Mouse (Mus musculus) spleen, adult 12 weeks (tissue): ENCODE results near the gene Slc17a8.
"Not testable (repeated sequence)": the region's sequence is repeated elsewhere in the genome, so short reads cannot be mapped to it uniquely, and the experiment has no call there.

Experiments
- DNase-seq: peaks from one replicate; pipeline ENCODE4 v3.0.0; 2022; ENCODE audit warnings: low spot score

The Slc17a8 gene

GRCm38 (mm10) chr10:89589877-89590276 lies 31.2 kb downstream of the Slc17a8 start:
- no peak for DNase-seq

- DNase-seq, result no peak
Measured at GRCm38 (mm10) chr10:89588708-89589107, 32.3 kb downstream of the Slc17a8 start.

- no peak for DNase-seq
Measured at GRCm38 (mm10) chr10:89584709-89585108, 36.3 kb downstream of the Slc17a8 start.

GRCm38 (mm10) chr10:89578801-89579200 lies 42.3 kb downstream of the Slc17a8 start:
- DNase-seq, result no peak

- DNase-seq, result no peak
Measured at GRCm38 (mm10) chr10:89577666-89578065, 43.4 kb downstream of the Slc17a8 start.

GRCm38 (mm10) chr10:89573421-89573820 lies 47.6 kb downstream of the Slc17a8 start:
- DNase-seq, result no peak

GRCm38 (mm10) chr10:89572946-89573345 lies 48.1 kb downstream of the Slc17a8 start:
- DNase-seq, result no peak

GRCm38 (mm10) chr10:89567391-89567790 lies 53.7 kb downstream of the Slc17a8 start:
- no peak for DNase-seq

- DNase-seq, result no peak
Measured at GRCm38 (mm10) chr10:89565301-89566022, 55.6 kb downstream of the Slc17a8 start.

- no peak for DNase-seq
Measured at GRCm38 (mm10) chr10:89562113-89562512, 58.9 kb downstream of the Slc17a8 start.

GRCm38 (mm10) chr10:89559351-89559750 lies 61.7 kb downstream of the Slc17a8 start:
- DNase-seq, result no peak

- not testable (repeated sequence) for DNase-seq
Measured at GRCm38 (mm10) chr10:89554885-89555284, 66.2 kb downstream of the Slc17a8 start.

- not testable (repeated sequence) for DNase-seq
Measured at GRCm38 (mm10) chr10:89553855-89554254, 67.2 kb downstream of the Slc17a8 start.

GRCm38 (mm10) chr10:89553015-89553414 lies 68.0 kb downstream of the Slc17a8 start:
- DNase-seq, result no peak

GRCm38 (mm10) chr10:89551657-89552056 lies 69.4 kb downstream of the Slc17a8 start:
- DNase-seq, result no peak

GRCm38 (mm10) chr10:89548028-89548427 lies 73.0 kb downstream of the Slc17a8 start:
- DNase-seq, result no peak

GRCm38 (mm10) chr10:89546989-89547388 lies 74.1 kb downstream of the Slc17a8 start:
- DNase-seq, result no peak

GRCm38 (mm10) chr10:89543867-89544266 lies 77.2 kb downstream of the Slc17a8 start:
- no peak for DNase-seq

- DNase-seq, result no peak
Measured at GRCm38 (mm10) chr10:89542321-89542720, 78.7 kb downstream of the Slc17a8 start.

GRCm38 (mm10) chr10:89532929-89533727 lies 87.9 kb downstream of the Slc17a8 start, which contains the start of gene Nr1h4:
Gene Nr1h4, minus strand, starts transcription at chr10:89533585.
- no peak for DNase-seq

- no peak for DNase-seq
Measured at GRCm38 (mm10) chr10:89532451-89532850, 88.6 kb downstream of the Slc17a8 start.

- no peak for DNase-seq
Measured at GRCm38 (mm10) chr10:89531976-89532375, 89.1 kb downstream of the Slc17a8 start.

- DNase-seq, result no peak
Measured at GRCm38 (mm10) chr10:89531194-89531634, 89.8 kb downstream of the Slc17a8 start.
